Mouse (Mus musculus): Measurements from ENCODE around the gene Msh5. TPM values are rescaled to one million over a fixed set of nuclear protein-coding genes. Genes with fewer than 3 reads are reported as not detected.
A peak's percentile ranks its signal among the peaks of the same experiment; 100 is the strongest.

The Msh5 gene
- total and polyA plus RNA-seq, 3 experiments = 26.3 to 29.0 TPM; not detected in 1

GRCm38 (mm10) chr17:35027277-35028068 is 19.1 kb downstream of the Msh5 start, which contains the start of gene Sapcd1 (continued):
- TF ChIP-seq TAL1 (IDR thresholded peaks at IDR 0.05; ENCODE audit: low read length) = no peak
- peak; percentile 67 for TF ChIP-seq MAX (IDR thresholded peaks at IDR 0.05; ENCODE audit: low read length)
- TF ChIP-seq ETS1 (IDR thresholded peaks at IDR 0.05; ENCODE audit: low read depth, low read length) = 0 out of 2 replicates have a peak, but pooled peaks have one; percentile 7
- TF ChIP-seq HCFC1 (IDR thresholded peaks at IDR 0.05; ENCODE audit: low read depth, low read length) = no peak
- no peak for TF ChIP-seq RAD21 (IDR thresholded peaks at IDR 0.05; ENCODE audit: low read depth, low read length)
- 0 out of 2 replicates have a peak, but pooled peaks have one; percentile 27 for TF ChIP-seq MAZ (IDR thresholded peaks at IDR 0.05; ENCODE audit: low read depth, low read length)
- TF ChIP-seq SMC3 (IDR thresholded peaks at IDR 0.05; ENCODE audit: low read depth, low read length) = no peak

- H3K9me3 ChIP-seq (replicated peaks; ENCODE audit: insufficient read depth, low read length) = no peaks in the 10 kb centered on the region
- peak overlapping the region; percentile 62 for H3K27ac ChIP-seq (ENCODE audit: control insufficient read depth, low read depth, low read length)
- H3K4me3 ChIP-seq (ENCODE audit: control insufficient read depth in 1 of 2, insufficient read depth in 1 of 2, low read depth in 2 of 2, low read length in 2 of 2) = peak overlapping the region; percentile 42 to 45
- no peaks in the 10 kb centered on the region for H3K27me3 ChIP-seq (ENCODE audit: control insufficient read depth in 1 of 2, insufficient read depth in 2 of 2, low read length in 2 of 2)
- H3K9ac ChIP-seq (ENCODE audit: control insufficient read depth, low read depth, low read length, poor library complexity, severe bottlenecking) = peak overlapping the region; percentile 63
- H3K4me1 ChIP-seq (ENCODE audit: control insufficient read depth in 1 of 2, insufficient read depth in 2 of 2, low read length in 2 of 2) = peaks cover 17 to 55% of the 10 kb centered on the region in 2 experiments; a peak in 3 of 4 replicates
- no peak for DNase-seq (ENCODE audit: low read depth, low spot score)
- peaks cover 39% of the 10 kb centered on the region for H3K79me2 ChIP-seq (ENCODE audit: control insufficient read depth, insufficient read depth, low read length, poor library complexity)
- H3K36me3 ChIP-seq (ENCODE audit: control insufficient read depth in 1 of 2, insufficient read depth in 2 of 2, low read length in 2 of 2) = peaks cover 0 to 46% of the 10 kb centered on the region in 2 experiments; a peak in 2 of 4 replicates
- TF ChIP-seq ZMIZ1 (IDR thresholded peaks at IDR 0.05; ENCODE audit: low read depth, low read length) (peak; percentile 12; the same call in 1 of the 2 replicates), SMC3 (IDR thresholded peaks at IDR 0.05; ENCODE audit: low read depth, low read length) (peak; percentile 0), CHD2 (IDR thresholded peaks at IDR 0.05; ENCODE audit: low read length) (no peak), RCOR1 (IDR thresholded peaks at IDR 0.05; ENCODE audit: low read depth, low read length) (no peak), MEF2A (IDR thresholded peaks at IDR 0.05; ENCODE audit: extremely low read depth, insufficient replicate concordance, low read depth, low read length, poor library complexity, severe bottlenecking) (no peak)
These were observed 20.3 kb downstream of the Msh5 start for GRCm38 (mm10) chr17:35026206-35026605.

- H3K79me2 ChIP-seq (ENCODE audit: control insufficient read depth, insufficient read depth, low read length, poor library complexity) = peaks cover 39% of the 10 kb centered on the region
- peaks cover 17 to 64% of the 10 kb centered on the region in 2 experiments; a peak in 3 of 4 replicates for H3K4me1 ChIP-seq (ENCODE audit: control insufficient read depth in 1 of 2, insufficient read depth in 2 of 2, low read length in 2 of 2)
- DNase-seq (ENCODE audit: low read depth, low spot score) = peak; percentile 75
- no peaks in the 10 kb centered on the region for H3K27me3 ChIP-seq (ENCODE audit: control insufficient read depth in 1 of 2, insufficient read depth in 2 of 2, low read length in 2 of 2)
- peaks cover 0 to 50% of the 10 kb centered on the region in 2 experiments; a peak in 2 of 4 replicates for H3K36me3 ChIP-seq (ENCODE audit: control insufficient read depth in 1 of 2, insufficient read depth in 2 of 2, low read length in 2 of 2)
- peak overlapping the region; percentile 54 to 66; a peak in 3 of 4 replicates for H3K4me3 ChIP-seq (ENCODE audit: control insufficient read depth in 1 of 2, insufficient read depth in 1 of 2, low read depth in 2 of 2, low read length in 2 of 2)
- H3K27ac ChIP-seq (ENCODE audit: control insufficient read depth, low read depth, low read length) = peak overlapping the region; percentile 96
- H3K9ac ChIP-seq (ENCODE audit: control insufficient read depth, low read depth, low read length, poor library complexity, severe bottlenecking) = peak overlapping the region; percentile 77
- H3K9me3 ChIP-seq (replicated peaks; ENCODE audit: insufficient read depth, low read length) = no peaks in the 10 kb centered on the region
- TF ChIP-seq MAX (IDR thresholded peaks at IDR 0.05; ENCODE audit: low read length) (peak; percentile 54; the same call in 1 of the 2 replicates), USF1 (IDR thresholded peaks at IDR 0.05; ENCODE audit: low read depth, low read length) (peak; percentile 81), TCF12 (IDR thresholded peaks at IDR 0.05; ENCODE audit: low read depth, low read length) (no peak), ZKSCAN1 (IDR thresholded peaks at IDR 0.05; ENCODE audit: low read depth, low read length) (no peak), EP300 (IDR thresholded peaks at IDR 0.05; ENCODE audit: low read depth in 1 of 2, low read length in 2 of 2) (peak in 1 of 2 experiments; percentile 23; a peak in 1 of 4 replicates), CHD1 (IDR thresholded peaks at IDR 0.05; ENCODE audit: low read depth, low read length) (no peak), GATA1 (IDR thresholded peaks at IDR 0.05; ENCODE audit: low read depth, low read length) (no peak), MYC (IDR thresholded peaks at IDR 0.05; ENCODE audit: low read depth, low read length) (peak; percentile 75; the same call in 1 of the 2 replicates), MAZ (IDR thresholded peaks at IDR 0.05; ENCODE audit: low read depth, low read length) (no peak), RAD21 (IDR thresholded peaks at IDR 0.05; ENCODE audit: low read depth, low read length) (no peak), NELFE (IDR thresholded peaks at IDR 0.05; ENCODE audit: low read depth, low read length) (no peak), USF2 (IDR thresholded peaks at IDR 0.05; ENCODE audit: borderline replicate concordance in 1 of 2, insufficient read depth in 1 of 2, low read depth in 1 of 2, low read length in 2 of 2) (no peak), NRF1 (IDR thresholded peaks at IDR 0.05; ENCODE audit: insufficient read depth, low read depth, low read length, poor library complexity, severe bottlenecking) (no peak), KAT2A (conservative IDR thresholded peaks at IDR 0.05; ENCODE audit: low read depth, low read length) (no peak), ELF1 (IDR thresholded peaks at IDR 0.05; ENCODE audit: low read depth, low read length) (0 out of 2 replicates have a peak, but pooled peaks have one; percentile 49), MYB (IDR thresholded peaks at IDR 0.05; ENCODE audit: low read depth, low read length) (0 out of 2 replicates have a peak, but pooled peaks have one; percentile 16)
These were observed 21.7 kb downstream of the Msh5 start for GRCm38 (mm10) chr17:35024691-35025488.

All from MEL (cell line).